Mouse (Mus musculus) lung, postnatal 0 days (tissue): ENCODE results near the gene Stx8.

Experiments
- CTCF ChIP-seq: IDR thresholded peaks from 2 replicates; pipeline ENCODE4 v1.5.1; 2016; ENCODE audit warnings: antibody characterized with exemption, mild to moderate bottlenecking
- EP300 ChIP-seq: IDR thresholded peaks from 2 replicates; pipeline ENCODE4 v1.6.1; 2016; ENCODE audit warnings: antibody characterized with exemption, mild to moderate bottlenecking, control low read depth

GRCm38 (mm10) chr11:68210714-68211113 lies 244.7 kb downstream of the Stx8 start:
- TF ChIP-seq CTCF: no peak
- TF ChIP-seq EP300: no peak
